Mouse (Mus musculus): ENCODE results near the gene Mrpl43.

Mrpl43 gene

DNA sequence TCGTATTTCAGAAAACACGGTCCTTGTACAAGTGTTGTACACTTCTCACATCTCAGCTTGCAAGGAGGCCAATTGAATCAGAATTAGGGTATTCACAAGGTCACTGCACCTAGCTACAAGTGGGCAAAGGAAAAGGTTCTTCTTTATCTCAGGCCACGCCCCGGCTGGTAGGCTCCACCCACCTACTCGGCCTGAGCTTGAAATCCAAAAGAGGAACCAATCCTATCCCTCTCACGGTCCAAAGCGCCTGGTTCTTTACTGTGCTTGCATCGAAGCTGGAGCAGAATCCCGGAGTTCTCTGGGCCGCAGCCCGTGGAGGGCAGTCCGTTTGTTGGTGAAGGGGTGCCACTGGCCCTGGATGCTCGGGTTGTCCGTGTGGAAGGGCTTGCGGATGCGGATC is 798 bp downstream of the Mrpl43 start, which contains the start of gene Twnk:
Twnk (plus strand) TSS at position 220 of the 400 bp plus-strand sequence.
- no peak for DNase-seq

DNA sequence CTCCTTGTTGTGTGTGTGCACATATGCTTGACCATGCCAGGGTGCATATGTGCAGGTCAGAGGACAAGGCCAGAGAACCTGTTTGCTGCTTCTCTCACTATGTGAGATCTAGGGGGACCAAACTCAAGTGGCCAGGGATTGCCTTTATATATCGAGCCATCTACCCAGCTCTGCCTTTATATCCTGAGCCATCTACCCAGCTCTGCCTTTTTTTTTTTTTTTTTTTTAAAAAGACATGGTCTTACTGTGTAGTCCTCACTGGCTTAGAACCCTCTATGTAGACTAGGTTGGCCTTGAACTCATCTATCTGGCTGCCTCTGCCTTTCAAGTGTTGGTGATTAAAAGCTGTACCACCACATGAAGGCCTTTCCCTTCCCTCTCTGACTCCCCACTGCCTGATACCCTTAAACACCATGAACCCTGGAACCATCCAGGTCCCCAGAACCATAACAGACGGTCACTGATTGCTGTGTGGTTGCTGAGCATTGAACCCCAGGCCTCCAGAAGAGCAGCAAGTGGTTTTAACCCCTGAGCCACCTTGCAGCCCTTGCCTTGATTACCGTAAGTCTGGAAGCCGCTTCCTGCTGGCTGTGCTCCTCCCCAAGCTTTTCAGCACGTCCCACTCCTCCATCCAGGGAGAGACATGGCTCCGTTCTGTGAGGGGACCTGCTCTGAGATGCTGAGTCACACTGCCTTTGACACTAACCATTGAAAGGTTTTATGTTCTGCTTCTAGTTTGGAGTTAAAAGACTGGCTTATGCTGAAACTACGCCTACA is 2.3 kb downstream of the Mrpl43 start:
- DNase-seq: no peak

- DNase-seq: no peak
Observed at GRCm38 (mm10) chr19:45002301-45002700, 3.9 kb downstream of the Mrpl43 start.

- DNase-seq: no peak
Observed at GRCm38 (mm10) chr19:44999647-45000046, 6.6 kb downstream of the Mrpl43 start.

DNA sequence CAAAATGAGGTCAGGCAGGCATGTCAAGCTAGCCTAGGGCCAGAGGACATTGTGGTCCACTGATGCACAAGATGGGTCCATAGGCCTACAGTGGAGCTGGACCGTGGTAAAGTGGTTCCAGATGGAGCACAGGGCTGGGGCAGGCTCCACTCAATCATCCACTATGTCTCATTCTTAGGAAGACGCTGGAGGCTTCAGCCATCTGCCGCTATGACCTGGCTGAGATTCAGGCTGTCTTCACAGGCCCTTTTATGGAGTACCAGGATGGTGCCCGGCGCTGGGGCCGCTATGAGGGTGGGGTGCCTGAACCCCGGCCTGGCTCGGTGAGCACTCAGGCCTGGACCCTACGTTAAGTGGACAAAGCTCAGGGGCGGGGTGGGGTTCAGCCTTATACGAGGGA is 8.5 kb downstream of the Mrpl43 start:
- peak; percentile 39 for DNase-seq

- DNase-seq: no peak
Observed at GRCm38 (mm10) chr19:44992712-44993111, 13.5 kb downstream of the Mrpl43 start.

GRCm38 (mm10) chr19:44992246-44992645 is 14.0 kb downstream of the Mrpl43 start:
- DNase-seq: peak; percentile 23

DNA sequence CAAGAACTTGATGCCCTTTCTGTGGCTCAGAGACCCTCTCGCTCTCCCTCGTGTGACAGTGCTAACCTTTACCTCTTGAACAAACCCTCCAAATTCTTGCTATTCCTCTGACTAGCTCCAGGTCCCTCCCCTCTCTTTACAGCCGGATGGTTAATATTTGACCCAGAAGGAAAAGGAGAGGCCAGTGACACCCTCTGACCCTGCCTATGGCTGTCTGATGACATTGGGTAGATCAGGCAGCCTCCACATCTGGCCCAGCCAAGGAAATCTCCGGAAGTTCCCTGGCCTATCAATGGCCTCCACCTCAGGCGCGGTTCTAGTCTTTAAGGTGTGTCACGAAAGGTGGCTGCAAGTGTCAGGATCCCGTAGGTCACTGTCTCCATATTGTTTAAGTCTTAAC is 15.2 kb downstream of the Mrpl43 start:
- peak; percentile 17 for DNase-seq

DNA sequence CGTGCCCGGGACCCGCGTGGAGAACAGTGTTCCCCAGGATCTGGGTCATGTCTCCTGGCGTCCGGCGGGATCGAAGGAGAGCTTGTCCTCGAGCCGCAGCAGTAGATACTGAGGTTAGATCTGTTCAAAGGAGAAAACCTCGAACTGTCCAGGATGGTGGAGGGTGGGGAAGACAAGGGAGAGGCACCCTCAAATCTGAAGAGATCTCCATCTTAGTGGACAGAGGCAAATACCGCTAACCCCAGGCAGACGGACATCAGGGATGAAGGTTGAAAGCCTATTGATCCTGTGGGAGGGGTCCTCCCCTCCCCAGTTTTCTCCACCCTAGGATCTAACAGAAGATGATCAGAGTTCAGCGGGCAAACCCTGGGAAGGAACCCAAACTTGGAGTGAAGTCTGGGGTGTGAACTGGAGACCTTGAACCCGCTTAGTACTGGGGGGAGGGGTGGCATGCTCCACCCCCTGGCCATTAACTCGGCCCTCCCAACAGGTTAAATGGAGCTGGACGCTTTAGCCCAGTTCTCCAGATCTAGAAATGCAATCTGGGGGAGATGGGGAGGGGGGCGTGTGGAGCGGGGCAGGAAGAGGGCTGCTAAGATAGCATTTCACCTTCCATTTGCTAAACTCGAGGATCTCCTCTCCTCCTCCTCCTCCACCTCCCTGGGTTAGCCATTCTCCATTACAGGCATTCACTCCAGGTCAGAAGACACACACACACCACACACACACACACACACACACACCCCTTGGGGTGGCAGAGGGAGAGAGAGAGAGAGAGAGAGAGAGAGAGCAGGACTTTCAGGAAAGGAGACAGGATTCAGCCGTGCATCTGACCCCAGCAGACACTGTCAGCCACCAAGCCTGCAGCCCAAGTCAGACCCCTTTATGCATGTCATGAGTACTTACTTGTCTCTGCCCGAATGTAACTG is 16.4 kb downstream of the Mrpl43 start:
- DNase-seq: peak; percentile 38

DNA sequence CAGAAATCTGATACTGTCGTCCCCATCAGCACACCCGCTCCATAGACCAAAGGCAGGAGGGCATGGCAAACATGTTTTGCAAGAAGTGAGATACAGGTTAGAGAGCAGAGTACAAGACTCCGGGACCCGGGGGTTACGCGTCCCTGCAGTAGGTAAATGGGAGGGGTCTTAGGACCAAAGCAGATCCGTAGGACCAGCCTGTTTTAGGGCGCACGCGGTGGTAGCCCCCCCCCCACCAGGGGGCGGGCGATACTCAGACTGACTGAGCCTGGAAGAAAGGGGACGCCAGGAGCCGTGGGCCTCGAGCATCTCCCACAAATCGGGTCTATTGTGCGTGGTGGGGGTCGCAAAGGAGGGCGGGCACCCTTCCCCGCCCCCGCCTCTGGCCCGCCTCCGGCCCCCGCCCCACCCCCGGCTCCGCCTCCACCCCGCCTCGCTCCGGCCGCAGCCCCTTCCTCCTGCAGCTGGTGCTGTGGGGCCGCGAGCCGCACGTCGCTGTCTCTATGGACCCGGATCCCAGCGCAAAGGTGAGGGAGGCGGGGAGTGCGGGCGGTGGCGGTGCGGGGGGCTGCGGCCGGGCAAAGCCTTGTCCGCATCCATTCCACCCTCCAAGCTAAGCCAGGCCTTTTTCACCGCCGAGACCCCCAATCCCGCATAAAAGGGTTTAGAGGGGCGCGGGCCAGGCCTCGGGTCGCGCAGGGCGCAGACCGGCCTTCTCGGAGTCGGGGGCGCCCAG is 17.2 kb downstream of the Mrpl43 start, which contains the start of gene Sema4g:
Sema4g (plus strand) TSS at position 271 of the 736 bp plus-strand sequence.
- DNase-seq: peak; percentile 53

DNA sequence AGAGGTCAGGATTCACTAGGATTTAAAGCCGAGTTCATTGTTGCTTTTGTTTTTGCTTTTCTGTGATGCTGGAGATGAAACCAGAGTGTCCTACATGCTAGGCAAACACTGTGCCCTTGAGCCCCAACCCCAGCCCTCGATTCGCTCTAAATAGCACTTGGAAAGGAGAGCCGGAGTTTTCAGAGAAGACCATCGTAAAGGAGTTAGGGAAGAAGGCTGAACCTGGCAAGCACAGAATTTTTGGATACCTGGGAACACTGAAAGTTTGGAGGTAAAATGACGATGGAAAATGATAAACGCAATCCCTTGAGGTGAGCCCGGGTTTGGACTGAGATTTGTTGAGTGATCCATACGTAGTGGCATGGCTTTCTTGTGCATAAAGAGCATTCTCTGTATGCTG is 17.9 kb downstream of the Mrpl43 start:
- peak; percentile 13 for DNase-seq

GRCm38 (mm10) chr19:44987851-44988250 is 18.4 kb downstream of the Mrpl43 start:
- peak; percentile 26 for DNase-seq

DNA sequence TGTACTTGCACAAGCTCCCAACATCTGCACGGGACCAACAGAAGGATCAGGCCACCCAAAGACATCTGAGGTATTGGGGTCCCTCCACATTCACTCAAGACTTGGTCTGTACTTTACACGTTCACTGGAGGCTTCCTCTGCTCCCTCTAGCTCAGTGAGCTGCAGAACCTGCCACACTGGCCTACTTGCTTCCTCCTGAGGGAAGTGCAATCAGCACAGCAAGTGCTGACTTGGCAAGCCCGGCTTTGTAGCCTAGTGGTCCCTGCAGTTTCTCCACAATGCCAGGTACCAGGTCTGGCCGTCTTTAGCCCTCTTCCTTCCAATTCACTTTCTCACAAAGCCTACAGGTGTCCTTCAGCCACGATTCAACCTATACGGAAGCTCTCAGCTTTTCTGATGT is 19.2 kb downstream of the Mrpl43 start:
- peak; percentile 17 for DNase-seq

- DNase-seq: no peak
Observed at GRCm38 (mm10) chr19:44985159-44985988, 20.9 kb downstream of the Mrpl43 start.

- DNase-seq: no peak
Observed at GRCm38 (mm10) chr19:44984420-44984819, 21.8 kb downstream of the Mrpl43 start.

- no peak for DNase-seq
Observed at GRCm38 (mm10) chr19:44983366-44983765, 22.9 kb downstream of the Mrpl43 start.

DNA sequence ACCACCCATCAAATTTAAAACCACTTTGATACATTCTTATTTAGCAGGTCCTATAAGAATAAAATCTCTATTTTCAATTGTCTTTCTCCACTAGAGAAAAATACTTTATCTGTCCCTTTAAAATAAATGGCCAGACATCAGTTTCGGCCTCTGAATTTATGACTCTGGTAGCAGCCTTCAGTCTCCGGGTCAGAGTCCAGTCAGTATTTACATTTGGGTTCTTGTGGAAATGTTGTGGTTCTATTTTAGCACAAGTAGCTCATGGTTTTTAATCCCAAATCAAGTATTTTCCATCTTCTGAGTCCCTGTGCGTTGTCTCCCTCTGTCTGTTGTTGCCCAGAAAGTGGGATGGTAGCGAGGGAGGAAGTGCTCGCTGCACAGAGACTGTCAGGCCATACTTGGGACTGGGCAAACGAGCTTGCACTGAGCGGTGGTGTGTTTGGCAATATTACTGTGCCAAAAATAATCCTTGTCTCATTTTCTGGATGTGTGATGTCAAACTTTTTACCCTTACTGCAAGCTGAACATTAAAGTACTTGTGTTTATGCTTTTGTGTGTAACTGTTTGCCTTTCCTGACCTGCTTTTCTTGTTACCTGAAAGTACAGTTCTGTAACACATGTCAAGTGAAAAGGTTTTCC is 23.6 kb downstream of the Mrpl43 start:
- no peak for DNase-seq

GRCm38 (mm10) chr19:44980787-44981186 is 25.5 kb downstream of the Mrpl43 start:
- DNase-seq: no peak

GRCm38 (mm10) chr19:44977148-44977547 is 29.1 kb downstream of the Mrpl43 start:
- DNase-seq: no peak

DNA sequence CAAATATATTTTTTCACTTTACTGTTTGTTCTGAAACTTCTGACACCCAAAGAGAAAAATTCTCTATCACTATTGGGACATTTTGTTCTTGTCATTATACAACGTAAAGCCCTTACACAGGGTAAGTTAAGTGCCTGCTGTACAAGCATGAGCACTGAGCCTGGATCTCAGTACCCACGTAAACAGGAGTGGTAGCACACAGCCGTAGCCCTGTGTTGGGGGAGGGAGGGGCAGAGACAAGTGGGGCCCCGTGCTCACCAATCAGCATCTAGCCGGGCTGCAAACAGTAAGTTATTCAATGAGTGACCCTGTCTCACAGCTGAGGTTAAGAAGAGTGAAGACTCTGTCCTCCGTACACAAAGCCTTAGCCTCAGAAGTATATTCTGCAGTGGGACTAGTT is 29.6 kb downstream of the Mrpl43 start:
- DNase-seq: no peak

DNA sequence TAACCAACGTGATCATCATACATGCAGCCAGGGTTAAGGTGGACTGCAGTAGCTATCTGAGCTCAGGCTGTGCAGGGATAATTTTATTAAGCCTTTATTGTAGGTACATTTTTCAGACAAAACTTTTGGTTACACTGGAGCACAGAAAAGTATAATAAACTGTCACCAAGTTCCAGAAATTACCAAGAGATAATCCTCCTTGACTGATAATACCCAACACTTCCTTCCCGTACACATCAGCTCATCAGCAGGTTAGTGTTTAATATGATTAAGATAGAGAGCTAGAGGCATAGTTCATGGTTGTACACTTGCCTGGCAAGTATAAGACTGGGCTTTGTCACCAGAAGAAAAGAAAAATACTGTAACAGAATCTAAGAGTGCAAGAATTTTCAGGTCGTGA is 37.9 kb downstream of the Mrpl43 start:
- no peak for DNase-seq

- DNase-seq: no peak
Observed at GRCm38 (mm10) chr19:44965978-44966377, 40.3 kb downstream of the Mrpl43 start.

All from cerebellum, adult 9-10 months (tissue).